Mouse (Mus musculus) ovary, postnatal 10 days (tissue): ENCODE measurements around the gene Dand5.

Experiments
- DNase-seq: peaks from one replicate; pipeline ENCODE4 v3.0.0; 2022; ENCODE audit warnings: low spot score

Dand5 gene

GRCm38 (mm10) chr8:84770100-84770953, 52.3 kb downstream of the Dand5 start:
- DNase-seq: no peak

- DNase-seq: no peak
These were observed 53.3 kb downstream of the Dand5 start for GRCm38 (mm10) chr8:84769324-84769723.

GRCm38 (mm10) chr8:84768343-84769095, 54.1 kb downstream of the Dand5 start:
- no peak for DNase-seq

GRCm38 (mm10) chr8:84767221-84767620, 55.4 kb downstream of the Dand5 start:
- DNase-seq: no peak

GRCm38 (mm10) chr8:84766422-84766821, 56.2 kb downstream of the Dand5 start:
- DNase-seq: no peak

- no peak for DNase-seq
These were observed 57.0 kb downstream of the Dand5 start for GRCm38 (mm10) chr8:84765629-84766028.
